Mouse (Mus musculus) heart, embryonic 12.5 days (tissue): Measurements from ENCODE around the gene St6galnac3. TPM values are rescaled to one million over a fixed set of nuclear protein-coding genes. Genes with fewer than 3 reads are reported as not detected.
"Not testable (repeated sequence)": the region's sequence is repeated elsewhere in the genome, so short reads cannot be mapped to it uniquely, and the experiment has no call there.

Experiments used
- ATAC-seq: fragments of 200-750 bp; cut with Nextera tagmentation; 2 replicates; pipeline ENCODE4 v1.8.0; 2017; ENCODE audit warnings: moderate TSS enrichment, moderate library complexity; ENCODE audit not compliant: insufficient number of reproducible peaks, low FRiP score
- H3K27ac ChIP-seq: fragments of 300-500 bp; sonication (generic); 2 replicates; pipeline ENCODE4 v1.5.1; 2016; ENCODE audit warnings: mild to moderate bottlenecking, moderate library complexity; ENCODE audit not compliant: poor library complexity, severe bottlenecking
- H3K27me3 ChIP-seq: fragments of 300-500 bp; sonication (generic); replicated peaks from 2 replicates; pipeline ENCODE4 v1.6.1; 2016; ENCODE audit warnings: mild to moderate bottlenecking, moderate library complexity
- H3K36me3 ChIP-seq: fragments of 300-500 bp; sonication (generic); 2 replicates; pipeline ENCODE4 v1.6.1; 2016; ENCODE audit warnings: mild to moderate bottlenecking, moderate library complexity
- H3K4me1 ChIP-seq: fragments of 300-500 bp; sonication (generic); replicated peaks from 2 replicates; pipeline ENCODE4 v1.6.1; 2016; ENCODE audit warnings: mild to moderate bottlenecking
- H3K4me2 ChIP-seq: fragments of 300-500 bp; sonication (generic); 2 replicates; pipeline ENCODE4 v1.6.1; 2016; ENCODE audit warnings: mild to moderate bottlenecking, moderate library complexity
- H3K4me3 ChIP-seq: fragments of 300-500 bp; sonication (generic); 2 replicates; pipeline ENCODE4 v1.5.1; 2016; ENCODE audit warnings: mild to moderate bottlenecking
- H3K9ac ChIP-seq: fragments of 300-500 bp; sonication (generic); 2 replicates; pipeline ENCODE4 v1.6.1; 2016; ENCODE audit warnings: mild to moderate bottlenecking, moderate library complexity
- H3K9me3 ChIP-seq: fragments of 300-500 bp; sonication (generic); replicated peaks from 2 replicates; pipeline ENCODE4 v1.6.1; 2016; ENCODE audit warnings: mild to moderate bottlenecking, moderate library complexity
- WGBS: fragments of 180-500 bp; shearing (Covaris S2); methylation state at CpG from one replicate; pipeline ENCODE4 v1.1.7; 2016; 5-methylcytosine and 5-hydroxymethylcytosine counted together
- polyA plus RNA-seq: library from polyadenylated mRNA; unstranded; fragments of >200 nt; fragmentation: Nextera tagmentation; extraction: Ambion mirVana; gene quantifications from 2 replicates; pipeline ENCODE4 v1.2.1, GENCODE M21; 2016

Gene St6galnac3
- polyA plus RNA-seq = 27.0 and 27.4 TPM in 2 replicates

GRCm38 (mm10) chr3:153724701-153725668, at the start of gene St6galnac3:
TSS of gene St6galnac3 (minus strand) at chr3:153725174.
- WGBS = 2% methylated on average over 56 of the region's 56 CpGs
- peak within 1 kb of the TSS; percentile 74 for H3K9ac ChIP-seq
- peak within 1 kb of the TSS; percentile 71 for H3K4me3 ChIP-seq
- H3K4me1 ChIP-seq = peaks cover 14% of the 10 kb centered on the region
- peaks cover 6% of the 10 kb centered on the region; the same call in 1 of the 2 replicates for H3K27me3 ChIP-seq
- no peaks in the 10 kb centered on the region for H3K9me3 ChIP-seq
- peak within 1 kb of the TSS; percentile 63 for H3K27ac ChIP-seq
- H3K4me2 ChIP-seq = peak within 1 kb of the TSS; percentile 91
- no peaks in the 10 kb centered on the region for H3K36me3 ChIP-seq
- peak; percentile 97 for ATAC-seq

GRCm38 (mm10) chr3:153774568-153774967, 49.6 kb upstream of the St6galnac3 start:
- H3K27ac ChIP-seq = no peak overlapping the region
- no peaks in the 10 kb centered on the region for H3K36me3 ChIP-seq
- H3K4me1 ChIP-seq = peaks cover 20% of the 10 kb centered on the region
- H3K27me3 ChIP-seq = 0 out of 2 replicates have a peak, but pooled peaks cover 4% of the 10 kb centered on the region
- no peak overlapping the region for H3K9ac ChIP-seq
- 87% methylated on average over 3 of the region's 3 CpGs for WGBS
- peak; percentile 87 for ATAC-seq
- H3K9me3 ChIP-seq = no peaks in the 10 kb centered on the region
- H3K4me2 ChIP-seq = no peak overlapping the region
- H3K4me3 ChIP-seq = no peak overlapping the region

GRCm38 (mm10) chr3:153771479-153771878, 46.5 kb upstream of the St6galnac3 start:
- WGBS = 40% methylated on average over 4 of the region's 4 CpGs
- H3K9me3 ChIP-seq = no peaks in the 10 kb centered on the region; the same call in 1 of the 2 replicates
- H3K9ac ChIP-seq = no peak overlapping the region
- H3K4me3 ChIP-seq = no peak overlapping the region
- no peak overlapping the region for H3K4me2 ChIP-seq
- ATAC-seq = no peak
- peaks cover 7% of the 10 kb centered on the region; the same call in 1 of the 2 replicates for H3K4me1 ChIP-seq
- H3K36me3 ChIP-seq = no peaks in the 10 kb centered on the region
- H3K27ac ChIP-seq = no peak overlapping the region
- H3K27me3 ChIP-seq = 0 out of 2 replicates have a peak, but pooled peaks cover 4% of the 10 kb centered on the region

- no peak for ATAC-seq
- no peak overlapping the region for H3K4me2 ChIP-seq
- no peaks in the 10 kb centered on the region; the same call in 1 of the 2 replicates for H3K9me3 ChIP-seq
- H3K9ac ChIP-seq = no peak overlapping the region
- WGBS = 62% methylated on average over 7 of the region's 7 CpGs
- H3K4me1 ChIP-seq = peaks cover 10% of the 10 kb centered on the region; the same call in 1 of the 2 replicates
- no peak overlapping the region for H3K4me3 ChIP-seq
- H3K27me3 ChIP-seq = 0 out of 2 replicates have a peak, but pooled peaks cover 4% of the 10 kb centered on the region
- no peaks in the 10 kb centered on the region for H3K36me3 ChIP-seq
- no peak overlapping the region for H3K27ac ChIP-seq
Measured at GRCm38 (mm10) chr3:153770573-153770972, 45.6 kb upstream of the St6galnac3 start.

DNA sequence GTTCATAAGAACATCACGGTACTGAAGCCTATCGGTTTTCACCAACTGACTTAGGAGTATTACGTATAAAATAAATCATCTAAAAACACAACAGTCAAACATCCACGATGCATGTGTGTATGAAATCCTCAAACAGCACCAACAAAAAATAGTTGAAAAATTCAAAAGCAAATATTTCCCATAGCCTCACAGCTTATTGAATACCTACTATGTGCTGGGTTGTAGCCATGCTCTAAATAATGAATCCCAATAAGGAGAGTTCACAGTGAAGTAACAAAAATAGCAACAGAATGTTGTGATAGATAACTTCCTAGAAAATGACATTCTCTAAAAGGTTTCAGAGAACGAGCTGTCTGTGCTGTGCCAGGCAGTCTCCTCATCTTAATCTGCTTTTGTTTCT, 44.2 kb upstream of the St6galnac3 start:
- Histone ChIP-seq H3K4me2 (no peak overlapping the region), H3K27ac (no peak overlapping the region), H3K4me1 (peaks cover 10% of the 10 kb centered on the region; the same call in 1 of the 2 replicates), H3K4me3 (no peak overlapping the region), H3K9me3 (no peaks in the 10 kb centered on the region; the same call in 1 of the 2 replicates), H3K27me3 (0 out of 2 replicates have a peak, but pooled peaks cover 4% of the 10 kb centered on the region), H3K36me3 (no peaks in the 10 kb centered on the region), H3K9ac (no peak overlapping the region)
- ATAC-seq = no peak
- WGBS = 79% methylated on average over 5 of the region's 5 CpGs

GRCm38 (mm10) chr3:153765171-153765570, 40.2 kb upstream of the St6galnac3 start:
- ATAC-seq = no peak
- H3K27ac ChIP-seq = no peak overlapping the region
- H3K36me3 ChIP-seq = no peaks in the 10 kb centered on the region
- no peak overlapping the region for H3K4me3 ChIP-seq
- H3K4me2 ChIP-seq = no peak overlapping the region
- no peak overlapping the region for H3K9ac ChIP-seq
- no peaks in the 10 kb centered on the region; the same call in 1 of the 2 replicates for H3K9me3 ChIP-seq
- H3K4me1 ChIP-seq = 0 out of 2 replicates have a peak, but pooled peaks cover 5% of the 10 kb centered on the region
- H3K27me3 ChIP-seq = no peaks in the 10 kb centered on the region

GRCm38 (mm10) chr3:153764760-153765159, 39.8 kb upstream of the St6galnac3 start:
- Histone ChIP-seq H3K4me2 (no peak overlapping the region), H3K4me1 (0 out of 2 replicates have a peak, but pooled peaks cover 5% of the 10 kb centered on the region), H3K36me3 (no peaks in the 10 kb centered on the region), H3K9me3 (no peaks in the 10 kb centered on the region; the same call in 1 of the 2 replicates), H3K27me3 (no peaks in the 10 kb centered on the region), H3K4me3 (no peak overlapping the region), H3K27ac (no peak overlapping the region), H3K9ac (no peak overlapping the region)
- no peak for ATAC-seq
- 43% methylated on average over 5 of the region's 5 CpGs for WGBS

GRCm38 (mm10) chr3:153761171-153761570, 36.2 kb upstream of the St6galnac3 start:
- WGBS = 87% methylated on average over 17 of the region's 17 CpGs

GRCm38 (mm10) chr3:153759269-153759668, 34.3 kb upstream of the St6galnac3 start:
- Histone ChIP-seq H3K4me1 (peaks cover 36% of the 10 kb centered on the region), H3K27me3 (no peaks in the 10 kb centered on the region), H3K36me3 (no peaks in the 10 kb centered on the region), H3K9ac (no peak overlapping the region), H3K27ac (no peak overlapping the region), H3K4me2 (no peak overlapping the region), H3K9me3 (no peaks in the 10 kb centered on the region), H3K4me3 (no peak overlapping the region)
- no peak for ATAC-seq

More at GRCm38 (mm10) chr3:153761171-153761570, 36.2 kb upstream of the St6galnac3 start:
- no peaks in the 10 kb centered on the region for H3K36me3 ChIP-seq
- H3K9me3 ChIP-seq = no peaks in the 10 kb centered on the region
- no peaks in the 10 kb centered on the region for H3K27me3 ChIP-seq
- no peak for ATAC-seq
- peak overlapping the region; percentile 10; the same call in 1 of the 2 replicates for H3K27ac ChIP-seq
- H3K9ac ChIP-seq = no peak overlapping the region
- no peak overlapping the region for H3K4me3 ChIP-seq
- no peak overlapping the region for H3K4me2 ChIP-seq
- H3K4me1 ChIP-seq = peaks cover 33% of the 10 kb centered on the region

DNA sequence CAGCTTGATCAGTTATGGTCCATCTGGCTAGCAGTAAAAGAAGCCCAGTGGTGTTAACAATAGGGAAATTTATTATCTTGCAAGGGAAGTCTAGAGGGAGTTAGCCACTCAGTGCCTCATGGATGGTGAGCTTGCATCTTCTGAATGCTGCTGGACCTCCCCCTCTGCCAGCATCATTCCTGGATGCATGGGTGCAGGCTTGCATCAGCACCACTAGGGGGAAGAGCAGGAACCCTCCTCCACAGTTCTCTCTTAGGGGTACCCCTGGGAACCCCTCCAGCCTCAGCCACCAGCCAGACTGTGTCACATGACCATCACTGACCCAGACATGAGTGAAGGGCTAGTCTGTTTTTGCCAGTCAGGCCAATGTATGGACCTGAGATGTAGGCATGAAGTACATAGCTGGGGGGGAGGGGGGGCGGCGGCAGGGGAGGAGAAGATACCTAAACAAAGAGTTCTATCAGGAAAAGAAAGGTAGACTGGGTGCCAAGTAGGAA, 31.6 kb upstream of the St6galnac3 start:
- ATAC-seq = peak; percentile 43; the same call in 1 of the 2 replicates
- no peak overlapping the region for H3K9ac ChIP-seq
- H3K4me1 ChIP-seq = peaks cover 34% of the 10 kb centered on the region
- no peaks in the 10 kb centered on the region for H3K9me3 ChIP-seq
- WGBS = 90% methylated on average over 2 of the region's 2 CpGs
- no peaks in the 10 kb centered on the region for H3K36me3 ChIP-seq
- no peak overlapping the region for H3K4me2 ChIP-seq
- H3K4me3 ChIP-seq = no peak overlapping the region
- no peaks in the 10 kb centered on the region for H3K27me3 ChIP-seq
- H3K27ac ChIP-seq = no peak overlapping the region

GRCm38 (mm10) chr3:153755785-153756326, 30.9 kb upstream of the St6galnac3 start:
- peaks cover 34% of the 10 kb centered on the region for H3K4me1 ChIP-seq
- H3K4me3 ChIP-seq, H3K36me3 ChIP-seq, H3K27me3 ChIP-seq, H3K4me2 ChIP-seq, H3K27ac ChIP-seq, ATAC-seq, H3K9ac ChIP-seq, H3K9me3 ChIP-seq: not testable (repeated sequence)
- 63% methylated on average over 14 of the region's 14 CpGs for WGBS
